Mouse (Mus musculus) brain, adult 2 months (tissue): ENCODE results near the gene Htt.
"Not testable (repeated sequence)": the region's sequence is repeated elsewhere in the genome, so short reads cannot be mapped to it uniquely, and the experiment has no call there.

ENCODE experiments used
- DNase-seq: peaks from one replicate; pipeline ENCODE4 v3.0.0; 2011; ENCODE audit warnings: low read depth, low spot score

The Htt gene

GRCm38 (mm10) chr5:34761509-34761908, at the start of gene Htt:
Gene Htt, plus strand, starts transcription at chr5:34761740.
- peak; percentile 99 for DNase-seq

DNA sequence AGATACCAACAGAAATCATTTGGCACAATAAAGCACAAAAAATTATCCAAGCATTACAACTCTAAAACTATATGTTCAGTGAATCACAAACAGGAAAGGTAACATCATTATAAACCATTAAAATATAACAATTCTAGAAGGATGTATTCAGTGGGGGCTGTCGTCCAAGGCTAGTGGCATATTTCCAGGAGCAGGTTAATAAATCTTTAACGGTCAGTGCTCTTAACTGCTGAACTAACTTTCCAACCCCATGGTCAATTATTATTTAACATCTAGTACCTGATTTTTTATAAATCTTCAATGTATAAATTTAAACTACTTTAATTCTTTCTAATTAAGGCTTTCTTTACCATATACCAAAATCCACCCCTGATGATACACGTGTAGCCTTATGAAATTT, 47.2 kb upstream of the Htt start:
- DNase-seq, result not testable (repeated sequence)

GRCm38 (mm10) chr5:34714816-34715215, 46.7 kb upstream of the Htt start:
- no peak for DNase-seq

- peak; percentile 37 for DNase-seq
Observed at GRCm38 (mm10) chr5:34729141-34729540, 32.4 kb upstream of the Htt start.

GRCm38 (mm10) chr5:34730255-34730654, 31.3 kb upstream of the Htt start:
- DNase-seq, result no peak

GRCm38 (mm10) chr5:34751477-34751876, 10.1 kb upstream of the Htt start:
- no peak for DNase-seq

GRCm38 (mm10) chr5:34758762-34759161, 2.8 kb upstream of the Htt start:
- no peak for DNase-seq

DNA sequence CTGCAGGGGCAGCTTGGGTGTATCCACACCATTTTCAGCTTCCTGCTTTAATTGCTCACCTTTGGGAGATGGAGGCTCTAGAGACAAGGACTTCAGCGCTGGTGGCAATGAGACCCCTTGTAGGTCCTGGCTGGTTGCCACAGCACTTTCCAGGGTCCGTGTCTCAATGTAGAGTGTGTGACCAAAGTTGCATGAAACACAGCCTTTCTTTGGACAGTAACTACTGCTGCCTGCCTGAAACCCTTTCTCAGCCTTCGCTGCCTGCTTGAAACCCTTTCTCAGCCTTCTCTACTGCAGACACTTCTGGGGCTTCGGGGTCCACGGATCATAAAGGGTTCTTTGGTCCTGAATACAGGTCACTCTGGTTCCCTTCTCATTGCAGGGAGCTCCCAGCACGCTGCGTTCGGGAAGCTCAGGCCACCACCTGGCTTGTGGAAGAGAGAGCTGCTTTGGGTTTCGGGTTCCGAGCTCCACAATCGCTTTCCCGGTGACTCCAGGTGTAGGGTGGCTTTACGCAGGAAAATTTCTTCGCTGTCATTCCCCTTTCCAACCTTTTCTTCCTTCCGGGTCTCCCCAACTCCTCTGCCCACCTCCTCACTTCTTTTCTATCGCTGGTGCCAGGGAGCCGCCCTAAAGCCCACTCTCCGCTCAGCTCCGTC, 561 bp upstream of the Htt start:
- DNase-seq, result no peak

- peak; percentile 81 for DNase-seq
Observed at GRCm38 (mm10) chr5:34761934-34762611, 533 bp downstream of the Htt start.

DNA sequence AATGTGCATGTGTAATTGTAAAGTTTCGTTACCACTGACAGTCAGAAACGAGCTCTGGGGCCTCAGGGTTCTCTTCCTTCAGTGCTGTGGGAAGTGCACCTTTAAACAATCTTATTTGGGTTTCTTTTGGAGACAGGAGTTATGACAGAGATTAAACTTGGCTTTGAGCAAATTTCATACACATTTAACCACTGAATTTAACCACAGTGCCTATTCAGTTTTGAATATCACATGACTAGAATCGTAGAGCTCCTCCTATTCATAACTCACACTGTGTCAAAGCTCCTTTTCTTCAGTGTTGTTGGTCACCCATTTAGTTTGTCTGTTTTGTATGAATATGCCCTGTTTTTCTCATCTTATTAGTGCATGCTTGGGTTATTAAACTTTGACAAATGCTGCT, 10.3 kb downstream of the Htt start:
- DNase-seq, result no peak

DNA sequence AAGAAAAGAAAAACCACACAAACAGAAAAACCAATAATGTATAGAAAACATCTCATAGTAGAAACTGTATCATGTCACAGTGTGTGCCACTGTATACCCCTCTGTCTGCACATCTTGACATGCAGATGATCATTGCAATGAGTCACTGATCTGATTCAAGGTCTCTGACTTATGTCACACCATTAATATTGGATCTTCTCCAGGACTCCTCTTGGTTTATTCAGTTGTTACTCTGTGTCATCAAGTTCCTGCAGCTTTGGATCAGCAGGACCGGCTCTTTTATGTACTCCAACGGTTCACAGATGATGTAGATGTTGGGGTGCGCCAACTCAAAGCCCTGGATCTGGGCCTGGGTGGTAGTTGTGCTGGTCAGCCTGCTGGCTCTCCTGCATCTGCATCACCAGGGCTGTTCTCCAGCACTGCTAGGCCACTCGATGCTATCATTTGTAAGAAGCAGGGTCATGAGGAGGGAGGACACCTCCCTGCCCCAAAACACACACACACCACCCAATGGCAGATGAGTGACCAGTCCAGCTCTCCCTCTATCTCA, 11.2 kb downstream of the Htt start:
- DNase-seq, result peak; percentile 31

GRCm38 (mm10) chr5:34773392-34773791, 11.9 kb downstream of the Htt start:
- DNase-seq, result no peak

- DNase-seq, result peak; percentile 40
Observed at GRCm38 (mm10) chr5:34785027-34785426, 23.5 kb downstream of the Htt start.

DNA sequence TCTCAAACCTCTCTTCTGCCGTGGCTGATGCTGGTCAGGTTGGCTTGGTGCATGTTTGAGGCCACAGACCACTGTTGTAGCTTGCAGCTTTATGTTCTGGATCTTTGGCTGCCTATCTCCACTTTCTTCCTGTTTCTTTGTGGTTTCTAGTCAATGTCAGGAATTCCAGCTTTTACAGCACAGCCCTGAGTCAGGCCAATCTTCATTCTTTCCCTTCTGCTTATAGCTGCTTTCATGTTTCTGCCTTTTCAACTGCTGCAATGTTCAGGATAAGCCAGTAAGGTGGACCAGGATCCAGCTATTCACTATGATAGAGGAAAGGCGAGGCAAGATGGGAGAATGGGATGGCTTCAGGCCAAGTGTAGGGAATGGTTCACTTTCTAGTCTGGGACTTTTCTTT, 29.6 kb downstream of the Htt start:
- DNase-seq, result no peak

DNA sequence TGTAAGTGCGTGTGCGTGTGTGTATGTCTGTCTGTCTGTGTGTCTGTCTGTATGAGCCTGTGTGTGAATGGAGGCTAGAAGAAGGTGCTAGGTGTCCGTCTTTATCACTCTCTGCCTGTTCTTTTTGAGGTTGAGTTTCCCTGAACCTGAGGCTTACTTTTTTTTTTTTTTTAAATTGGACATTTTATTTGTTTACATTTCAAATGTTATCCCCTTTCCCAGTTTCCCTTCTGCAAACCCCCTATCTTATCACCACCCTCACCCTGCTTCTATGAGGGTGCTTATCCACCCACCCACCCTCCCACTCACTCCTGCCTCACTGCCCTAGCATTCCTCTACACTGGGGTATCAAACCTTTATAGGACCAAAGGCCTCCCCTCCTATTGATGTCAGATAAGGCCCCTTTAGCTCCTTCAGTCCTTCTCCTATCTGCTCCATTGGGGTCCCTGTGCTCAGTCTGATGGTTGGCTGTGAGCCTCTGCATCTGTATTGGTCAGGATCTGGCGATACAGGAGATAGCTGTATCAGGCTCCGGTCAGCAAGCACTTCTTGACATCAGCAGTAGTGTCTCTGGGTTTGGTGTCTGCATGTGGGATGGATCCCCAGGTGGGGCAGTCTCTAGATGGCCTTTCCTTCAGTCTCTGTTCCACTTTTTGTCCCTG, 38.9 kb downstream of the Htt start:
- no peak for DNase-seq

- no peak for DNase-seq
Observed at GRCm38 (mm10) chr5:34806038-34806437, 44.5 kb downstream of the Htt start.

DNA sequence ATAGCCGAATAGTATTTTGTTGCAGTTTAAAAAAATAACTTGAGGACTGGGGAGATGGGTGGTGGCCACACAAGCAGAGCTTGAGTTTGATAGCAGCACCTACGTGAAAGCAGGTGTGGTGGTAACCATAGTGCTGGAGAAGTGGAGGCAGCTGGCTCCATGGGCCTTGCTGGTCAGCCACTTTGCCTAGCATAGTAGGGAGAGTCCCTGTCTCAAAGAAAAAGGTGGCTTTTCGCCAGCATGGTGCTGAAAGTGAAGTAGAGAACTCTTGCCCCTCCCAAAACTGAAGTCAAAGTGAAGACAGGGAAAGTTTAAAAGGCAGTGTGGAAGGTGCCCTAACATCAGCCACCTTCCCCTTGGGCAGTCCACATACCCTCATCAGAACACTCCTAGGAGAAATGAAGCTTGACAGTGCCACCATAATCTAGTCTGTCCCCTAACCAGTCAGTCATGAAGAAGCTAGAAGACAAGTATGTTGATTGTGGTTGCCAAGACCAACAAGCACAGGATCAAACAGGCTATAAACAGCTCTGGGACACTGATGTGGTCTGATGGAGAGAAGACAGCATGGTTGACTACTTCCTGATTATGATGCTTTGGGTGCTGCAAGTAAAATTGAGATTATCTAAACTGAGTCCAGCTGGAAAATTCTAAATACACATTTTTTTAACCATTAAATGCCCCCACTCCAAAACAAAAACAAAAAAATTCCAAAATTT, 61.0 kb downstream of the Htt start:
- DNase-seq, result no peak

DNA sequence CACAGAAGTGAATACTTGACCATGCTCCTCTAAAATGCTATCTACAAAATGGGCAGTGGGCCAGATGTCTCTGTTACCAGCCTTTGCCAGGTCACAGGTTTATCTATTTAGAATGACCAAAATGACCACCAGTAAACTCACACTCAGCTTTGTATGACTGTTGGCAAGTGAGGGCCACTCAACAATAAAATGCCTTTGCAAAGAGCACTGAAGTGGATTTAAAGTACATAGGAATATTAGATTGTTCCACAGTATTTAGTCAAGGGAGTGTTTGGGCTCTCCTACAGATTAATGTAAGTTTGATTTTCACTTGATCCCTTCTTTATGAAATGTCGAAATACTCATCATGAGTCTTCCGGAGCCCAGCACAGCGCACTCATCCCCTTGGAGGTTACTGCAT, 92.5 kb downstream of the Htt start:
- no peak for DNase-seq

GRCm38 (mm10) chr5:34865367-34865766, 103.8 kb downstream of the Htt start:
- DNase-seq, result no peak

- DNase-seq, result not testable (repeated sequence)
Observed at GRCm38 (mm10) chr5:34880307-34880706, 118.8 kb downstream of the Htt start.

GRCm38 (mm10) chr5:34881023-34881422, 119.5 kb downstream of the Htt start:
- no peak for DNase-seq

GRCm38 (mm10) chr5:34885250-34885649, 123.7 kb downstream of the Htt start:
- no peak for DNase-seq
